Mouse (Mus musculus) testis, postnatal 10 days (tissue): ENCODE measurements around the gene Olfr703.

Source experiments
- DNase-seq: peaks from one replicate; pipeline ENCODE4 v3.0.0; 2021; ENCODE audit warnings: low spot score

Olfr703 gene

DNA sequence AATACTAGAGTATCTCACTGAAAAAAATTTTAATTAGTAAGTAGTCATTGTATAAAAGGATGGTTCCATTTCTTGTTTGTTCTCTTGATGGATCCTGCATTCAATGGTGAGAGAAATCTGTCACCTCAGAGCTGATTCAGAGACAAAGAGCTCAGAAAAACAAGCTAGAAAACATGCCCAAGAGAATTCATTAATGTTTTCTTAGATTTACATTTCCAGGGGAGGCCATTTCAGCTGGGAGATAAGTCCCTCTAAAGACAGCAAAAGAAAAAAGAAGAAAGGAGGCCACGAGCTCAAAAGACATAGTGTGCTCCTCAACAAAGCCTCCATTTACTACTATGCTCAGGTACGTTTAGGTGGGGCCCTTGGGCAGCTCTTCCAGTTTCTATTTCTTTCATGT is at the start of gene Olfr703:
Olfr703 (plus strand) TSS at position 301 of the 400 bp plus-strand sequence.
- no peak for DNase-seq

DNA sequence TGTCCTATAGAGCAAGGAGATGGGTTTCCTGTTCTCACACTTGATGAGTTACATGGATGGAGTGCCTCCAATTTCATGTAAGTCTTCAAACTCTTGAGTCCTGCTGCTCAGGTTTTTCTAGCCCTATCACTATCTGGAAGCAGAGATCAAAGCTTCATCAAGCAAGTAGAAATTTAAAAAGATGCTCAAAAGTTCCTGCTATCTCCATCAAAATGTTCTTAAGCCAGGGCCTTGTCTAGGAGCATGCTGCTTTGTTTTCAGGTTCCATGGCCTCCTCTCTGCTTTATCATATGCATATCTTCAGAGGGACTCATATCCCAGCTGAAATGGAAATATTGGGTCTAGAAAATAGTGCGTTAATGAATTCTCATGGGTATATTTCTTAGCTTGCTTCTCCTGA is 34.4 kb upstream of the Olfr703 start, which contains the start of gene Olfr700:
Olfr700 (minus strand) TSS at position 101 of the 400 bp plus-strand sequence.
- DNase-seq: no peak

- DNase-seq: no peak
Observed at GRCm38 (mm10) chr7:106813829-106814228, 29.3 kb upstream of the Olfr703 start, which contains the start of gene Olfr701. Gene Olfr701 (plus strand): TSS chr7:106814129.

DNA sequence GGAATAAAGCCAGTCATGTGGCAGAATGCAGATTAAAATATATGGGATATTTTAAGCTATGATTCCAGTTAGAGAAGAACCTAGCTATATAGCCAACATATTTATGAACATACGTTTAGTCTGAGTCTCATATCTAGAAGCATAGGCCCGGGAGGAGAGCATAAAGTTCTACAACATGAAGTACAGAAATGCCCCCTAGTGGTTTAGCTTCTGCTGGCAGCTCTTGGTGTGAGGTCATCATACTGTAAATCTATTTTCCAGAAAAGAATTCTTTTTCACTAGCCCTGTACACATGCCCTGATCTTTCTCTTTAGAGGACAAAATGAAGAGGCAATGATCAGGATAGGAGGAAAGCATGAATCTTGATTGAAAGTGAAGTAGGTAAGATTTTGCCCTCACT is 27.4 kb upstream of the Olfr703 start:
- no peak for DNase-seq

- DNase-seq: no peak
Observed at GRCm38 (mm10) chr7:106818414-106818813, 24.7 kb upstream of the Olfr703 start.

DNA sequence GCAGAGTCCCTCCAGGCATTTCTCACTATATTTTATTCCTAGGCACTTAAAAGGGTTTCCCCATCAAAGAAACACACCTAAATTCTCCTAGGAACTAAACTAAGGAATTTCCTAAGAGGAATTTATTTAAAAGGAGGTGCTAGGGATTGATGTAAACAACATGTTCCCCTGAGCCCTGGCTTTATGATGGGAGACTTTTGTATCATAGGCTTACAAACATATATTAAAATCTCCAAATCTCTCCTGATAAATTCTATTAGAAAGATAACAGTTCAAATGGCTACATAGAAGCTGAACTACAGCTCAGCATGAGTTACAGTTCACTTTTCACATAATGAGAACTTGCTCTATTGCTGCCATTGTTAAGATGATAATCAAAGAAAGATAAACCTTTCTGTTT is 9.4 kb upstream of the Olfr703 start, which contains the start of gene Olfr702:
Olfr702 (minus strand) TSS at position 101 of the 400 bp plus-strand sequence.
- DNase-seq: no peak

DNA sequence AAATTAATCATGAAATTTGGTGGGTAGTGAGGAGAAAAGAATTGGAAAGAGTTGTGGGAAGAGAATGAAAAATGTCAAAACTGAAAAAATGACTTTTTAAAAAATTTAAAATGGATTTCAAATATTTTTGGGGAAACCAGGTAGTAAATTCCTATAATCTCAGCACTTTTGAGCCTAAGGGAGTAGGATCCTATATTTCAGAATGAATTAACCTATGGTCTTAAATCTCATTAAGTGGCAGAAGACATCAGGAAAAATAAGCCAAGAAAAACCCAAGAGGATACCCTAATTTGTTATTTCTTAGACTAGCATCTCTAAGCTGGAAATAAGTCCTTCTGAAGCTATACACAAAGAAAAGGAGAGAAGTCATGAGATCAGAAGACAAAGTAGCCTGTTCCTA is 19.7 kb downstream of the Olfr703 start, which contains the start of gene Olfr704:
Olfr704 (plus strand) TSS at position 301 of the 400 bp plus-strand sequence.
- DNase-seq: no peak

GRCm38 (mm10) chr7:106876791-106877190 is 33.6 kb downstream of the Olfr703 start, which contains the start of gene Olfr705:
Gene Olfr705 (minus strand): TSS chr7:106876891.
- DNase-seq: no peak

- no peak for DNase-seq
Observed at GRCm38 (mm10) chr7:106888062-106888461, 44.9 kb downstream of the Olfr703 start, which contains the start of gene Olfr706. Gene Olfr706 (minus strand): TSS chr7:106888162.
